Mouse (Mus musculus): ENCODE measurements around the gene Rack1.

GRCm38 (mm10) chr11:48796290-48796689, 3.8 kb upstream of the Rack1 start:
- TF ChIP-seq EP300 (IDR thresholded peaks at IDR 0.05; ENCODE audit: insufficient read depth, low read depth, low read length) (no peak), CTCF (IDR thresholded peaks at IDR 0.05; ENCODE audit: low read depth, low read length) (peak; percentile 18), POLR2A (IDR thresholded peaks at IDR 0.05; ENCODE audit: insufficient read depth, low read length) (no peak)

Measured in ES-Bruce4 (cell line).